Mouse (Mus musculus) right cerebral cortex, postnatal 4 days (tissue): Measurements from ENCODE around the gene Htra1.
A peak's percentile ranks its signal among the peaks of the same experiment; 100 is the strongest.

Source experiments
- DNase-seq: peaks from one replicate; pipeline ENCODE4 v3.0.0-alpha.2; 2022

Gene Htra1

GRCm38 (mm10) chr7:130935793-130936471 lies at the start of gene Htra1:
Gene Htra1 (plus strand): TSS chr7:130936111.
- DNase-seq, result peak; percentile 73

DNA sequence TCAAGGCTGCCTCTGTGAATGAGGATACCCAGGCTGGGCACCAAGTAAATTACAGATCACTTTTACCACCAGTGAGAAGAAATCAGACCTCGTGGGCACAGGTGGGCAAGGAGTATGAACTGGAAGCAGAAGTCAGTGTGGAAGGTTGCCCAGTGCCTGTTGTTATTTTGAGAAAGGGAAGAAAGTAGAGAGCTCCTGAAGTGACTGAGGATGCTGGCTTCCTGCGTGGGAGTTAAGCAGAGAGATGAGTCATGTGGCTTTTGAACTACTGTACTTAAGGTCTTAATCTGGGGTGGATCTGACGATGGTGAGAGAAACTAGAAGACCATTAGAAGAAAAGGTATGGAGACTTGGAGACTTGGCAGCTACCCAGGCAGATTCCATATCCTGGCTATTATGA lies 49.7 kb upstream of the Htra1 start:
- DNase-seq, result no peak

- DNase-seq, result no peak
Observed at GRCm38 (mm10) chr7:130887946-130888345, 48.0 kb upstream of the Htra1 start.

DNA sequence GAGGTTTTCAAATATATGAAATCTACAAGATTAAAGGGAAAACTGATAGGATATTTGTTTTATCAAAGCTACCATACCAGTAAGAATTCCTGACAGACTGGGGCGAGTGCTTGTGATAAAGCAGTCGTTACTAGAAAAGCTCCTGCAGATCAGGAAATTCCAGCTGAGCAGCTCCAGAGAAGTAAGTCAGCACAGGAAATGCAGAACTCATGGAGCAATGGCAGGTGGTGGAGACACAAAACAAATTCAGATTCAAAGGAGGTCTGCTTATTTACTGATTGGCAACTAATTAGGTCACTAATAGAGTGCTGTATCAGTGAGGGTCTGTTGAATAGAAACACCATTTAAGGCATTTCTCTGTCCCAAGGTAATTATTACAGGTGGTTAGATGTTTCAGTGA lies 45.0 kb upstream of the Htra1 start:
- DNase-seq, result no peak

DNA sequence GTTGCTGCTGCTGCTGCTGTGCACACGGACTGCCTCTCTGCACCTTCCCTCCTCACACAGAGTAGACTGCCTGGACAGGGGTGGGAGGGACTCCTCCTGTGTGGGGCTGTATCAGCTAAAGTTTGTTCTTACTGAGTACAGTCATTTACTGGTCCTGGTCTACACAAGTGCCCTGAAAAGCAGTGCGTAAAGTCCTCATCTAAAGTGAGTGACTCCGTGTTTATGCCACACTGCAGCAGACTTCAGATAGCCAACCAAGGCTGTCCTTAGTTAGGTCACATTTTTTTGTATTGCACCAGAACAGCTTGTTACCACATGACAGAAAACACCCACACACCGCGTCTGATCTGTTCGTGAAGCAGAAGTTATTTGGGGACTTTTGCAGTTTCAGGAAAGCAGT lies 42.9 kb upstream of the Htra1 start:
- DNase-seq, result no peak

GRCm38 (mm10) chr7:130894931-130895617 lies 40.8 kb upstream of the Htra1 start:
- no peak for DNase-seq

- DNase-seq, result no peak
Observed at GRCm38 (mm10) chr7:130895618-130895945, 40.3 kb upstream of the Htra1 start.

GRCm38 (mm10) chr7:130896064-130896463 lies 39.8 kb upstream of the Htra1 start:
- DNase-seq, result no peak

GRCm38 (mm10) chr7:130897201-130897600 lies 38.7 kb upstream of the Htra1 start:
- DNase-seq, result no peak

DNA sequence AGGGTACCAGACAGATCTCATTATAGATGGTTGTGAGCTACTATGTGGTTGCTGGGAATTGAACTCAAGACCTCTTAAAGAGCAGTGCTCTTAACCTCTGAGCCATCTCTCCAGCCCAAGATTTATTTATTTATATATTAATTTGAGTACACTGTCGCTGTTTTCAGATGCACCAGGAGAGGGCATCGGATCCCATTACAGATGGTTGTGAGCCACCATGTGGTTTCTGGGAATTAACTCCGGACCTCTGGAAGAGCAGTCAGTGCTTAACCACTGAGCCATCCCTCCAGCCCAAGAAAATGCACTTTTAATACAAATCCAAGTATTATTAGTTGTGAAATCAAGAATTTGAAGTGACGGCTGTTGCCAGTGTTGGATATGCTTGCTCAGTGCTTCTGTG lies 37.5 kb upstream of the Htra1 start:
- no peak for DNase-seq

DNA sequence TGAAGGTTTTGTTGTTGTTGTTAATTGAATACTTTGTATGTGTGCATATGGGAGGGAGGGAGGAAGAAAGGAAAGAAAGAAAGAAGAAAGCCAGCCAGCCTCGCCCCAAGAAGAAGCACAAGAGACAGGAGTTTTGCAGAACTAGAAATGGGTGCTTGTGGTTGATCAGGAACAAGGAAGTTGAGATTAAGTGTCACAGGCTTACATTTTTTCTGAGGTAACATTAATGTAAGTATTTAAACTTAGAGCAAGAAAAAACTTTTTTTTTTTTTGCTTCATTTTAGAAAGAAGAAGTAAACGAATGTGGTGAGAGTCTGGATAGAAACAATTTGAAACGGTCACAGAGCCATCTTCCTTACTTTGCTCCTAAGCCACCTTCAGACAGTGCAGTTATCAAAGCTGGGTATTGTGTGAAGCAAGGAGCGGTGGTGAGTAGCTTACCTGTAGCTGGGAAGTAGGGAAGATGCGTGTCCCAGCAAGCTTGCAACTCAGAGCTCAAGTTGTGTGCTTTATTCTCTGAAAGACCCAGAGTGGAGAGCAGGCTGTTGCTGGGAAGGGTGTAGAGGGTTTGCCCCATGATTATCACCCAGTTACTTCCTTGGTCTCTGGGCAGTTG lies 35.6 kb upstream of the Htra1 start:
- DNase-seq, result no peak

DNA sequence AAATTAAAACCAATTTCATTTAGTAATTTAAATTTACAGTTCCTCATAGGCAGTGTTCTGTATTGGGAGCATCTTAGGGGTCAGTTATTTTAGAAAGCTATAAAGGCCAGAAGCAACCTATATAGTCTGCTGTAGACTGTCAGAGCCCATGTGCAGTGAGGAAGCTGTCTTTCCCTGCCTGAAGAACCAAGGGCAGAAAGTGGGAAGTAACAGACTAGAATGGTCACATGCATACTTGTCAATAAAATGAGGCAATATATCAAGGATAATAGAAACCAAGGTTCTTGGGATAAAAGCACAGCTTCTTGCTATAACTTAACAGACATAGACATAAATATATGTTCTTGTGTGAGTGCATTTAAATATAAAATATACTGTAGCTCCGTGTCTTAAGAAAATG lies 33.0 kb upstream of the Htra1 start:
- DNase-seq, result no peak

- DNase-seq, result no peak
Observed at GRCm38 (mm10) chr7:130903505-130904074, 32.3 kb upstream of the Htra1 start.

- no peak for DNase-seq
Observed at GRCm38 (mm10) chr7:130904571-130905365, 31.1 kb upstream of the Htra1 start.

GRCm38 (mm10) chr7:130910841-130911240 lies 25.1 kb upstream of the Htra1 start:
- DNase-seq, result no peak

- DNase-seq, result no peak
Observed at GRCm38 (mm10) chr7:130914693-130915363, 21.1 kb upstream of the Htra1 start.

GRCm38 (mm10) chr7:130918260-130918659 lies 17.7 kb upstream of the Htra1 start:
- no peak for DNase-seq

DNA sequence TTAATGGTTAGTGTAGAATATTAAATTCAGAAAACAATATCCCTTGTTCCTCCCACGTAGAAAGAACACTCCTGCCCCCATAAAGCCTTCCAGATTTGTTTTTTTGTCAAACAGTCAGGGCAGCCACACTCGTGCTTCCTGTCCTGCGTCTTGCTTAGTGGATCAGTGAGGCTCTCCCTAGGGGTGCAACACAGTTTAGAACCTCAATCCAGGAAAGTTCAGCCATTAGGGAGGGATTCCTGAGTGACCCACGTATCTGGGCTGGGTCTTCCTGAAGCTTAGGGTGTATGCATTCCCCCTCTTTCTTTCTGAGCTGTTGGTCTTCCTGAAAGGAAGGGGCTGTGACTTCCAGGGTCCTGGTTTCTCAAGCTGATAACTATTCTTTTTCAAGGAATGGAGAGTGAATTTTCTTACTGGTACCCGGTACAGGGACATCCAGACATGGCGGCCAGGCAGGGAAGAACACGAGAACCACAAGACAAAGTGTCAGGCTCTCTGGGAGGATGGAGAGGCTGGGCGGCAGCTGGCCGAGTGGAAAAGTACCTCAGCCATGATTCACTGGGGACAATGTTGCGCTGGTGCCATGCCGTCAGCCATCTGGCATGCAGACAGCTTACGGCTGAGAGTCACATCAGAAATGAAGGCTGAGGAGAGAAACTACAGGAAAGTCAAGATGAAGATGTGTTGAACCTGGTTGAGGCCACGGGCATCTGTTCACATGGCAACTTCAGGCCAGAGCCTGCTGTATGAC lies 12.8 kb upstream of the Htra1 start:
- no peak for DNase-seq

- no peak for DNase-seq
Observed at GRCm38 (mm10) chr7:130930401-130930800, 5.5 kb upstream of the Htra1 start.

- no peak for DNase-seq
Observed at GRCm38 (mm10) chr7:130932921-130933320, 3.0 kb upstream of the Htra1 start.

DNA sequence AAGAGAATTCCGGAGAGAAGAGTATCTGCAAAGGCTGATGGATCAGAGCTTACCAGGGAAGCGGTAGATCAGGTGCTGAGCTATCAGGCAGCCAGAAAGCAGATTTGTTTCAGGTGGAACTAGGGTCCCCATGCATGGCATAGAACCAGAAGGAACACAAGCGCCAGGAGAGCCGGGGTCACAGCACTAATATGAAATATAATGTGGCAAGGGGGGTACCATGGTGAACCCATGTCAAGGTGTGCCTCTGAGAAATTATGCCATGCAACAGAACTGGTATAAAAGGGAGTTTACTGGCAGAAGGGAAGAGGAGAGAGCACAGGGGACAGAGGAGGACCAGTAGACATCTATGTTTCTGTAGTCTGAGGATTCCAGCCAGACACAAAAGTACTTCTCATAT lies 1.3 kb upstream of the Htra1 start:
- no peak for DNase-seq

- DNase-seq, result no peak
Observed at GRCm38 (mm10) chr7:130935421-130935792, 504 bp upstream of the Htra1 start.
